Mouse (Mus musculus) lung, adult 2 months (tissue): ENCODE data around the gene Ppp1r9a. TPM values are rescaled to one million over a fixed set of nuclear protein-coding genes. Genes with fewer than 3 reads are reported as not detected.
A peak's percentile ranks its signal among the peaks of the same experiment; 100 is the strongest.

Source experiments
- DNase-seq: peaks from one replicate; pipeline ENCODE4 v3.0.0; 2022
- H3K4me1 ChIP-seq: fragments of 200-500 bp; 2 replicates; pipeline ENCODE4 v1.6.1; 2011; ENCODE audit warnings: low read length; ENCODE audit not compliant: control insufficient read depth, insufficient read depth
- H3K4me3 ChIP-seq: fragments of 200-500 bp; replicated peaks from 2 replicates; pipeline ENCODE3; 2011; ENCODE audit warnings: low read depth, mild to moderate bottlenecking, control low read depth, low read length; ENCODE audit errors: extremely low read depth
- CTCF ChIP-seq: fragments of 200-500 bp; IDR thresholded peaks from 2 replicates; pipeline ENCODE4 v1.5.1; 2011; ENCODE audit warnings: mild to moderate bottlenecking, low read length, control low read depth; ENCODE audit not compliant: insufficient read depth
- POLR2A ChIP-seq: fragments of 200-500 bp; IDR thresholded peaks from 2 replicates; pipeline ENCODE4 v1.6.1; 2011; ENCODE audit warnings: low read depth, mild to moderate bottlenecking, control low read depth, low read length, borderline replicate concordance; ENCODE audit errors: extremely low read depth
- WGBS: fragments of 180-500 bp; shearing (Covaris S2); methylation state at CpG from one replicate; pipeline ENCODE4 v1.1.7; 2018; 5-methylcytosine and 5-hydroxymethylcytosine counted together
- polyA plus RNA-seq: library from polyadenylated mRNA; depleted of rRNA; stranded (reverse); fragments of >200 nt; gene quantifications from 2 replicates; pipeline ENCODE4 v1.2.3, GENCODE M21; 2012

Ppp1r9a gene
- polyA plus RNA-seq, 1 experiment = 13.9 TPM

DNA sequence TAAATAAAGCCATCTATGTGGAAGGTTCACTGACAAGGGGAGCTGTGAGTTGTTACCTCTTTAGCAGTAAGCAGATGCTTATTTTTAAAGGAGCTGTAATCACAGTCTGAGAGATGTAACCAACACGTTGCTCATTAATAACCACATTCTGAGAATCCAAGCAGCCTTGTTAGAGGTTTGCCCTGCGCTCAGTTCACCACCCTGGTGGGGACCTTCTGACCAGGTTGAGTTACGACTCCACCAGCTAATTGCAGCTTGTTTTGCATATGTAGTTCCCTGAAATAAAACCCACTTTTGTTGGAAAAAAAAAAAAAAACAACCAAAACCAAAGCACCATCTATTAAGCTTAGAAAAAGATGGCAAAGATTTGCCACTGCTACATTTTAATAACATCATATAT is 205.8 kb downstream of the Ppp1r9a start:
- H3K4me3 ChIP-seq = no peak overlapping the region
- 78% methylated on average over 3 of the region's 3 CpGs for WGBS
- no peaks in the 10 kb centered on the region; the same call in none of the 2 replicates for H3K4me1 ChIP-seq
- no peak for TF ChIP-seq CTCF
- TF ChIP-seq POLR2A = no peak
- no peak for DNase-seq

DNA sequence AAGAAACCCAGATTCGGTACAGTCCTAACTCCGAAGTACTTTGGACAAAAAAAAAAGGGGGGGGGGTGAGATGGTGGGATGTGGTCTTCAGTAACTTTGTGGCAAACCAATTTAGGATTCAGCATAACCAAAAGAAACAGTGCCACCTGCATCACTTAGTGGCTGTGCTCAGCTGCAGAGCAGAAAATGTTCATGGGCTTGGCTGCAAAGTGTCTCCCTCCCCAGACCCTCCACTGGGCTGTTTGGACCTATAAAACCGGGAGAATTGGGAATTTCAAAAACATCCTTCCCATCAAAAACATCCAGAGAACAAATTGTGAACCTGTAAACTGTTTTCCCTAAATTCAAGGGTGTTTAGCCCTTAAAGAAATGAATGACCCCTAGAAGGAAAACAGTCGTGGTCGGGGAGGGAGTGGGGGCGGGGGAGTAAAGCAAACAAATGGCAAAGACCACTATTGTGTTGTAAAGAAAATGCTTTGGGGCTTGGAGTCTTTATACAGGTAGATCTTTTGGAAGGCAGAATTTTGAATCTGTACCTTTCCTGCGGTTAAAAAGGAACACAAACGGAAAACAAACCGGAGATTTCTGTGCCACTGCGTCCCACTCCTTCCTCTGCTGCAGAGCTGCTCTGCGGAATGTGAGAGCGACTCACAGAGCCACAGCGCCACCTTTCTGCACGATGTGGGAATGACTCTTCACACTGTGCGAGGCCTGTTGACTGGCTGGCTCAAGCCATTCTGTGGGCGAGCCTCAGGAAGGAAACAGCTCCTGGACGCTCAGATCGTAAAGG is 207.4 kb downstream of the Ppp1r9a start:
- peak; percentile 80 for DNase-seq
- WGBS = 11% methylated on average over 18 of the region's 18 CpGs
- peak; percentile 99 for TF ChIP-seq CTCF
- TF ChIP-seq POLR2A = no peak
- Histone ChIP-seq H3K4me3 (no peak overlapping the region), H3K4me1 (no peaks in the 10 kb centered on the region; the same call in 1 of the 2 replicates)

DNA sequence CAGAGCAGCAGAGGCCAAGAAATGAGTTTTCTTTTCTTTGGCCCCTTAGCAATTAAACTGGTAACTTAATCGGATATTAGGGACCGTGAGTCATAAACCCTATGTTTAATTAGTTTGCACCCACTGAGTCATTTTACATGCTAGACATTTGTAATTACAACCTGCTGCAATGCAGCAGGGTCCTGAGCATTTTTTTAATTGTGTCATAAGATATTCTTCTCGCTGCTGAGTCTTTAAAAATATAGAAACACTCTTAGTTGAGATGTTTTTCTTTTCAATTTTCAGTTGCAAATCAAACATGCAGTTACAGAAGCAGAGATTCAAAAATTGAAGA is 208.0 kb downstream of the Ppp1r9a start:
- 18% methylated on average over 3 of the region's 3 CpGs for WGBS
- H3K4me3 ChIP-seq = no peak overlapping the region

DNA sequence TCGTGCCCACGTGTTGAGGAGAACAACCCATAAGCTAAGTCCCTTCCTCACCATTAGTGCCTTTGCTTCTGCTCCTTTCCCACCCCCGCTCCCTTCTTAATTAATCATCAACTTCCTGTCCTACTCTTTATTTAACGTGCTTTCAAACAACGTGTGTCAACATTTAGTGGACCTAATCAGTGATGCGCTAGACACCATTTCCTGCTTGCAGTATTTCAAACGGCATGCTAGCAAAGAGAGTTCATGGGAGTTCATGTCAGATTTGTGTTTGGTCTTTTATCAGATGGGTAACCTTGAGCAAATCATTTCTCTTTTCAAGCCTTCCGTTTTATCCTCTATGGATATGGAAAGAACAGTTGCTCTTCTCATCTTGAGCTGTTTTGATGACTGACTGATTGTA is 210.4 kb downstream of the Ppp1r9a start:
- 18% methylated on average over 8 of the region's 8 CpGs for WGBS
- no peak for DNase-seq
- TF ChIP-seq POLR2A = no peak
- no peak for TF ChIP-seq CTCF
- Histone ChIP-seq H3K4me1 (no peaks in the 10 kb centered on the region; the same call in 1 of the 2 replicates), H3K4me3 (no peak overlapping the region)

More for the DNA sequence above, 208.0 kb downstream of the Ppp1r9a start:
- no peak for DNase-seq
- no peaks in the 10 kb centered on the region; the same call in 1 of the 2 replicates for H3K4me1 ChIP-seq
- TF ChIP-seq CTCF = no peak
- no peak for TF ChIP-seq POLR2A

DNA sequence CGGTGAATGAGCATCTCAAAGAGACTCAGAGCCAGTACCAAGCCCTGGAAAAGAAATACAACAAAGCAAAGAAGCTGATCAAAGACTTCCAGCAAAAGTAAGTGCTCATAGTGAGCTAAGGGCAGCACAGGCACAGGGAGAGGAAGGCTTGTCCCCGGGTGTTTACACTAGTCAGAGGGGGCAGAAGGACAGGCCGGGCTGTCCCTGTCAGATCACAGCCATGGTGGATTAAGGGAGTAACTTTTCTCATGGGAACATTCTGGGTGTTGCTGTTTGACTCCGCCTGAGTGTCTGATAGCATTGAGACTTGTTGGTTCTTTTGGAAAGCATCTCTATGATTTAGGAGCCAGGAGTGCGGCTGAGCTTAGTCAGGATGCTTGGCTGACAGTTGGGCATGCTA is 211.0 kb downstream of the Ppp1r9a start:
- DNase-seq = no peak
- Histone ChIP-seq H3K4me3 (no peak overlapping the region), H3K4me1 (no peaks in the 10 kb centered on the region; the same call in 1 of the 2 replicates)
- TF ChIP-seq CTCF = no peak
- no peak for TF ChIP-seq POLR2A
- WGBS = 56% methylated on average over 5 of the region's 5 CpGs

DNA sequence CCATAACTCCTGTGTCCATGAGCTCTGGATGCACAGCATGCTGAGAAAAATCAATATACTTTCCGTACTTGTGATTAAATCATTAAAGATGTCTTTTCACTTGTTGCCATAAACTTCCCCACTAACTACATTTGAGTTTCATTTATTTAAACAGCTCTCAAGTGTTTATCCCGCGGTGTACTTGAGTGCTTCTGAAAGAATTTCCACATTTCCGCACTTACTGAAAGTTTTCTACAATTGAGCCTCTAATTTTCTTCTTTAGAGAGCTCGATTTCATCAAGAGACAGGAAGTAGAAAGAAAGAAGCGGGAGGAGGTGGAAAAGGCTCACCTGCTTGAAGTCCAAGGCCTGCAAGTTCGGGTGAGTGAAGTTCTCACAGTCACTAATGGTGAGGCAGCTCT is 212.1 kb downstream of the Ppp1r9a start:
- WGBS = 65% methylated on average over 7 of the region's 7 CpGs
- TF ChIP-seq POLR2A (no peak), CTCF (no peak)
- DNase-seq = no peak
- no peak overlapping the region for H3K4me3 ChIP-seq
- no peaks in the 10 kb centered on the region; the same call in 1 of the 2 replicates for H3K4me1 ChIP-seq

DNA sequence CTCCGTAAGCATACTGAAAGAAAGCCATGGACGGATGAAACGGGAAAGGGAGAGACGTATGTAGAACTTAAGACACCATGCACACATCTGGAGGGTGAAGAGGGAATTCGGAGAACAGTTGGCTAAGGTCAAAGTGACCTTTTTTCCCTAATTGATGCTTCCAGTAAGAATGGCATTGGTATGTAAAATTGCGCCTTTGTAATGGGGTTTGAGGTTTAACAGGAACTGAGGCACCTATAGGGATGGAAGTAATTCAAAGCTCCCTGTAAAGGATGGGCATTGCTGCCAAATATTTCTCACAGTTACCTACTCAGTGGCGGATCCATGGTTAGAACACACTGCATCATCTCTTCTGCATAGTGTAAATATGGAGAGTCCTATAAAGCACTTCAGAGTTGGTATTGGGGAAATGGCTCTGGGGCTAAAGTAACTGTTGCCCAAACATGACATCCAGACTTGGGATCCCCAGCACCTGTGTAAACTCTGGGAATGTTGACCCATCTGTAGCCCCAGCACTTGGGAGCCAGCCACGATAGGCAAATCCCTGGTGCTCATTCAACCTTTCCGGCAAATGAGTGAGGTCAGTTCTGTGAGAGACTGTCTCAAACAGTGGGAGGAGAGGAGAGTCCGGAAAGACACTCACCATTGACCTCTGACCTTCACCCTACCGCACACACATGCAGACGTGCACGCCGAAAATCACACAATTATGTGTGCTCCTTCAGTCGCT is 216.6 kb downstream of the Ppp1r9a start:
- no peak for DNase-seq
- H3K4me3 ChIP-seq = no peak overlapping the region
- H3K4me1 ChIP-seq = no peaks in the 10 kb centered on the region
- WGBS = 84% methylated on average over 15 of the region's 15 CpGs
- TF ChIP-seq CTCF (no peak), POLR2A (no peak)

DNA sequence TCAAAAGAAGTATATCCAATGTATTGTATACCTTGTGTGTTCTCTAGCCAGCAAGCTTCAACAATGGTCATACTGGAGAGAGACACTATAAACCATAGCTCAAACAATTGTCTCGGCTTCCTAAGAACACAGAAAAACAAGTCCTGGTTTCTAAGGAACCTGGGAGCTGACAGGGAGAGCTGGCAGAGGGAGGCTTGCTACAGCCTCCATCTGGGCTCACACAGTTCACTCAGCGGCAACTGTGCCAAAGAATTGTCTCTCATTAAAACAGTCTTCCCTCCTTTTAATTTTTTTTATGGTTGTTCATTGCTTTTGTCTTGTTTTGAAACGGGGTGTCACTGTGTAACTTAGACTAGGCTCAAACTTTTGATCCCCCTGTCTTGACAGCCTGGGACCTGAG is 217.5 kb downstream of the Ppp1r9a start:
- DNase-seq = no peak
- TF ChIP-seq CTCF = no peak
- TF ChIP-seq POLR2A = no peak
- Histone ChIP-seq H3K4me1 (no peaks in the 10 kb centered on the region), H3K4me3 (no peak overlapping the region)
- WGBS = 41% methylated on average over 3 of the region's 3 CpGs

DNA sequence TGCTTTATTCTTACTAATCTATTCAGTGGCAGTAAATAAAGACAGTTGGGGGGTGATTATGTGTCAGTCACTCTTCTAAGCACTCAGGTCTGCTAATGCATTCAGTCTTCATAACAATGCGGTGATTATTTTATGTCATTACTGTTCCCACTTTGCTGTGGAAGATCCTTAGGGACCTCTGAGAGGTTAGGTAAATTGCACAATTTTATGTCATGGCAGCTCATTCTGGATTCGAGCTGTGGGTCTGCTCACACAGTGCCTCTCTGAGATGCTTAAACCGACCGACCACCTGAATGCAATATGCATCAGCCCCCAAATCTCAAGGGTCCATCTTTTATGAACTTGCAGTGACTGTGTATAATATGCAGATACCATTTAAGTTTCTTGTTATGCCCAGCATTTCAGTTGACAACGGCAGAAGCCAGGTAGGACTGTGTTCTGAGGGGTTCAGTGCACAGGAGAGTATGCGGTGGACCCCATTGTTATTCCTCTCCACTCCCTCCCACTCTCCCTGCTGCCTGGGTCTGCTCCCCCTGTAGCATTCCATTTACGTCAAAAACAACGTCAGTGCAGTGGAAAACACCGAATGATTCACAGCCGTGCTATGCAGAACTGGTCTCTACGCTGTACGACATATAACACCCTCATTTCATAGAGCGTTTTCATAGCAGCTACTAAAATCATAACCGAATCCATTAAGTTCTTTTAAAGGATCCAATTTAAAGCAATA is 226.8 kb downstream of the Ppp1r9a start:
- WGBS = 91% methylated on average over 14 of the region's 14 CpGs
- DNase-seq = no peak
- Histone ChIP-seq H3K4me1 (no peaks in the 10 kb centered on the region), H3K4me3 (no peak overlapping the region)
- TF ChIP-seq POLR2A = no peak
- TF ChIP-seq CTCF = no peak

DNA sequence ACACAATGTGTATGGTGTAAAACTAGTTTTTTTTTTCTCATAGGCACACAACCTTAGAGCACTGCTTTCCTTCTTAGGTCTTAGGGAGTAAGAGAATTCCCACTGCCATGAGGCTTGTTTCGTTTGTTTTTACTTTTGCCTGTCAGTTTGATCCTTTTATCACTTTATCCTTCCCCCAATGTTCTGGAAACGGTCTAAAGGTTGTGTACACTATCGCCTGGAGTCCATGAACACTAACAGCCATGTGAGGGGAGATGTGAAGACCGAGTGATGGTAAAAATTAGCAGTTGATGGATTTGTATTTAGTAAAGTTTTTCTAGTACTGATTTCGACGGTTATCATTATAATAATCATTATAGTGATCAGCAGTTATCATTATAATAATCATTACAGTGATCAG is 232.3 kb downstream of the Ppp1r9a start:
- WGBS = 77% methylated on average over 6 of the region's 6 CpGs
- DNase-seq = no peak
- TF ChIP-seq CTCF (no peak), POLR2A (no peak)
- Histone ChIP-seq H3K4me3 (no peak overlapping the region), H3K4me1 (no peaks in the 10 kb centered on the region)
